Mouse (Mus musculus) bone marrow macrophage, adult 2 months (primary cell): ENCODE data around the gene Acot3.
"Not testable (repeated sequence)": the region's sequence is repeated elsewhere in the genome, so short reads cannot be mapped to it uniquely, and the experiment has no call there.

ENCODE experiments used
- CTCF ChIP-seq: IDR thresholded peaks from 2 replicates; pipeline ENCODE4 v1.5.1; 2012; ENCODE audit warnings: low read depth, mild to moderate bottlenecking, low read length, moderate library complexity
- POLR2A ChIP-seq: IDR thresholded peaks from 2 replicates; pipeline ENCODE4 v1.6.1; 2012; ENCODE audit warnings: mild to moderate bottlenecking, low read depth, low read length, borderline replicate concordance

GRCm38 (mm10) chr12:84094666-84095065 lies 42.7 kb downstream of the Acot3 start:
- TF ChIP-seq POLR2A, CTCF: not testable (repeated sequence)
